Mouse (Mus musculus) stomach, embryonic 15.5 days (tissue): ENCODE data around the gene Tmprss6. TPM values are rescaled to one million over a fixed set of nuclear protein-coding genes. Genes with fewer than 3 reads are reported as not detected.

Experiments used
- ATAC-seq: fragments of 200-750 bp; cut with Nextera tagmentation; 2 replicates; pipeline ENCODE4 v1.8.0; 2017; ENCODE audit warnings: low read depth, moderate number of reproducible peaks, moderate TSS enrichment; ENCODE audit not compliant: insufficient read depth, low FRiP score
- H3K27ac ChIP-seq: fragments of 300-500 bp; sonication (generic); 2 replicates; pipeline ENCODE4 v1.5.1; 2015; ENCODE audit warnings: mild to moderate bottlenecking, inconsistent platforms
- H3K27me3 ChIP-seq: fragments of 300-500 bp; sonication (generic); replicated peaks from 2 replicates; pipeline ENCODE4 v1.6.1; 2015; ENCODE audit warnings: inconsistent platforms
- H3K36me3 ChIP-seq: fragments of 300-500 bp; sonication (generic); 2 replicates; pipeline ENCODE4 v1.6.1; 2015; ENCODE audit warnings: inconsistent platforms
- H3K4me1 ChIP-seq: fragments of 300-500 bp; sonication (generic); 2 replicates; pipeline ENCODE4 v1.6.1; 2015; ENCODE audit warnings: inconsistent platforms
- H3K4me2 ChIP-seq: fragments of 300-500 bp; sonication (generic); 2 replicates; pipeline ENCODE4 v1.6.1; 2015; ENCODE audit warnings: mild to moderate bottlenecking, inconsistent platforms
- H3K4me3 ChIP-seq: fragments of 300-500 bp; sonication (generic); replicated peaks from 2 replicates; pipeline ENCODE4 v1.5.1; 2015; ENCODE audit warnings: inconsistent platforms
- H3K9ac ChIP-seq: fragments of 300-500 bp; sonication (generic); 2 replicates; pipeline ENCODE4 v1.6.1; 2015; ENCODE audit warnings: inconsistent platforms
- H3K9me3 ChIP-seq: fragments of 300-500 bp; sonication (generic); 2 replicates; pipeline ENCODE4 v1.6.1; 2016; ENCODE audit warnings: inconsistent platforms
- WGBS: fragments of 180-500 bp; shearing (Covaris S2); methylation state at CpG from one replicate; pipeline ENCODE4 v1.1.7; 2015; 5-methylcytosine and 5-hydroxymethylcytosine counted together
- polyA plus RNA-seq: library from polyadenylated mRNA; unstranded; fragments of >200 nt; fragmentation: Nextera tagmentation; extraction: Ambion mirVana; gene quantifications from 2 replicates; pipeline ENCODE4 v1.2.1, GENCODE M21; 2015

Tmprss6 gene
- polyA plus RNA-seq, 1 experiment from 2014 or later: 1.8 TPM

DNA sequence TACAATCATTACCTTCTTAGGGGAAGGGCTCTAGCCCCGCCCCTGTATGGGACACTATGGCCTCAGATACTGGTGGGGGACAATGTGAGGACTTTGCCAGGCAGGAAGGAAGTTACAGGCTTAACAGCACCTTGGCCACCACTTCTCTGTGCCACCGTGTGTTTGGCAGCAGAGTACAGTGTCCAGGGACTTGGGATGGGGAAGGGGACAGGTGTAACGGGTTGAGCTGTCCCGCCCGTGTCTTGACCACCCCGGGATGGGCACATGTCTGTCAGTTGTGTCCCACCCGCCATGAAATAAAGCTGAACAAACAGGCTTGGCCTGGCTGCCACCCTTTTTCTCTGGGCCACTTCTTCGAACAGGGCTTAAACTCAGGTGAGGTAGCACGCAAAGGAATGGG lies 29.5 kb downstream of the Tmprss6 start:
- H3K36me3 ChIP-seq: peaks cover 6% of the 10 kb centered on the region; the same call in 1 of the 2 replicates
- 68% methylated on average over 9 of the region's 9 CpGs for WGBS
- H3K27ac ChIP-seq: no peak overlapping the region
- H3K4me1 ChIP-seq: peaks cover 22% of the 10 kb centered on the region
- H3K9ac ChIP-seq: no peak overlapping the region
- ATAC-seq: no peak
- no peaks in the 10 kb centered on the region for H3K9me3 ChIP-seq
- H3K4me2 ChIP-seq: no peak overlapping the region
- H3K27me3 ChIP-seq: no peaks in the 10 kb centered on the region
- no peak overlapping the region for H3K4me3 ChIP-seq

- Histone ChIP-seq H3K27ac (no peak overlapping the region), H3K9me3 (no peaks in the 10 kb centered on the region), H3K27me3 (no peaks in the 10 kb centered on the region), H3K4me2 (no peak overlapping the region), H3K9ac (no peak overlapping the region), H3K36me3 (peaks cover 6% of the 10 kb centered on the region; the same call in 1 of the 2 replicates), H3K4me1 (peaks cover 22% of the 10 kb centered on the region), H3K4me3 (no peak overlapping the region)
- WGBS: 54% methylated on average over 8 of the region's 8 CpGs
- no peak for ATAC-seq
These were observed 29.9 kb downstream of the Tmprss6 start for GRCm38 (mm10) chr15:78438505-78438904.

DNA sequence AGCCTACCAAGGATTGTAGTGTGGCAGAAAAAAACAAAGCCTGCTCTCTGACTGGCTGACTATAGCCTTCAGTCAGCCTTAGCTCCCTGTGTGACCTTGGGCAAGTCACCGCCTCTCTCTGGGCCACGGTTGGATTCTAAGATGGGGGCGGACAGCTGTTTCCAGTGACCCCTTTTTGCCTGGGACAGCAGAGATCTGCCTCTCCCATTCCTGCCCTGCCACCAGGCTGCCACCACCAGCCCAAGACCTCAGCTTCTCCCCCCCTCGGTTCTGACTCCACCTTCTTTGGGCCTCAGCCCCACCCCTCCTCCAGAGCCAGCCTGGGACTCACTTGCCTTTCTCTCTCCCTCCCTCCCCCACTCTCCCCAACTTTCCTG lies 30.4 kb downstream of the Tmprss6 start:
- no peak for ATAC-seq
- H3K4me2 ChIP-seq: peak overlapping the region; percentile 64

DNA sequence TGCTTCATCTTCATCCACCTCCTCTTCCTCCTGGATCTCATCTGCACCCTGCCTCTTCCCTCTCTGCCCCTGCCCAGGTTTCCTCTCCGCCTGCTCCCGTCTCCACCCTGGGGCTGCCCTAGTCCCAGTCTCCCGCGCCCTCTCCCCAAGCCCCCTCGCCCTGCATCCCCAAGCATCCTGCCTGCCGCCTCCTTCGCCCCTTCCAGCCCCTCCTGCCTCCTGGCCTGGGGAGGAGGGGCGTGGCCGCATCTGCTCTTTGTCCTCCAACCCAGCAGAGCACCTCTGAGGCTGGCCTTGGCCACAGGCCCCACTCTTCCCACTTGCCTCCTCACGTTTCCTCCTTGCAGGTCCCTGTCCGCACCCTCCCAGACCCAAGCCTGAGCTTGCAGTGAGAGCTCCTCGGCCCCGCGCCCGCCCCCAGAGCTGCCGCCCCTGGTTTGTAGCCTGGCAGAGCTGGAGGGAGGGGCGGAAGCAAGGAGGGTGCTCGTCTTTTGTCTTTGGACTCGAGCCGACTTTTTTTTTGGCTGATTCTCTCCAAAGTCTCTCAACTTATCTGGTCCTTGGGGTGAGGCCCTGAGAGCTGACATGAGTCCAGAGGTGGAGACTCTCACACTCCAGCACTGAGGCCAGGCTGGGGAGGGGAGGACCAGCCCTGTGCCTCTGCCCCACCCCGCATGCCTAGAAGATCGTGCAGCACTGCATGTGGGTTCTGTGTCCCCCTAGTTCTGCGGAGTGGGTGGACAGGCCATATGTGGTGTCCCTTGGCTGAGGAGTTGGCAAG lies 31.0 kb downstream of the Tmprss6 start:
- Histone ChIP-seq H3K27ac (peak overlapping the region; percentile 85), H3K9me3 (no peaks in the 10 kb centered on the region), H3K4me3 (peak overlapping the region; percentile 34), H3K4me1 (peaks cover 22% of the 10 kb centered on the region), H3K9ac (no peak overlapping the region), H3K27me3 (no peaks in the 10 kb centered on the region), H3K36me3 (peaks cover 6% of the 10 kb centered on the region; the same call in 1 of the 2 replicates), H3K4me2 (peak overlapping the region; percentile 64)
- ATAC-seq: peak; percentile 5; the same call in 1 of the 2 replicates
- WGBS: 17% methylated on average over 23 of the region's 23 CpGs

More for the DNA sequence above, 30.4 kb downstream of the Tmprss6 start:
- Histone ChIP-seq H3K36me3 (peaks cover 6% of the 10 kb centered on the region; the same call in 1 of the 2 replicates), H3K9ac (no peak overlapping the region), H3K4me1 (peaks cover 22% of the 10 kb centered on the region), H3K27ac (peak overlapping the region; percentile 85; the same call in 1 of the 2 replicates), H3K4me3 (no peak overlapping the region), H3K27me3 (no peaks in the 10 kb centered on the region), H3K9me3 (no peaks in the 10 kb centered on the region)
- WGBS: 48% methylated on average over 4 of the region's 4 CpGs

- H3K4me3 ChIP-seq: peak overlapping the region; percentile 34
- H3K9me3 ChIP-seq: no peaks in the 10 kb centered on the region
- peak; percentile 77 for ATAC-seq
- H3K27me3 ChIP-seq: no peaks in the 10 kb centered on the region
- peak overlapping the region; percentile 85 for H3K27ac ChIP-seq
- no peak overlapping the region for H3K9ac ChIP-seq
- peaks cover 6% of the 10 kb centered on the region; the same call in 1 of the 2 replicates for H3K36me3 ChIP-seq
- H3K4me1 ChIP-seq: peaks cover 22% of the 10 kb centered on the region
- WGBS: 9% methylated on average over 30 of the region's 32 CpGs
- peak overlapping the region; percentile 64 for H3K4me2 ChIP-seq
These were observed 31.8 kb downstream of the Tmprss6 start for GRCm38 (mm10) chr15:78436380-78437192.

GRCm38 (mm10) chr15:78435681-78436080 lies 32.8 kb downstream of the Tmprss6 start:
- Histone ChIP-seq H3K9ac (no peak overlapping the region), H3K4me2 (no peak overlapping the region), H3K27me3 (no peaks in the 10 kb centered on the region), H3K4me3 (no peak overlapping the region), H3K27ac (no peak overlapping the region), H3K4me1 (peaks cover 22% of the 10 kb centered on the region), H3K9me3 (no peaks in the 10 kb centered on the region), H3K36me3 (peaks cover 8% of the 10 kb centered on the region; the same call in 1 of the 2 replicates)
- no peak for ATAC-seq
- WGBS: 86% methylated on average over 11 of the region's 11 CpGs

DNA sequence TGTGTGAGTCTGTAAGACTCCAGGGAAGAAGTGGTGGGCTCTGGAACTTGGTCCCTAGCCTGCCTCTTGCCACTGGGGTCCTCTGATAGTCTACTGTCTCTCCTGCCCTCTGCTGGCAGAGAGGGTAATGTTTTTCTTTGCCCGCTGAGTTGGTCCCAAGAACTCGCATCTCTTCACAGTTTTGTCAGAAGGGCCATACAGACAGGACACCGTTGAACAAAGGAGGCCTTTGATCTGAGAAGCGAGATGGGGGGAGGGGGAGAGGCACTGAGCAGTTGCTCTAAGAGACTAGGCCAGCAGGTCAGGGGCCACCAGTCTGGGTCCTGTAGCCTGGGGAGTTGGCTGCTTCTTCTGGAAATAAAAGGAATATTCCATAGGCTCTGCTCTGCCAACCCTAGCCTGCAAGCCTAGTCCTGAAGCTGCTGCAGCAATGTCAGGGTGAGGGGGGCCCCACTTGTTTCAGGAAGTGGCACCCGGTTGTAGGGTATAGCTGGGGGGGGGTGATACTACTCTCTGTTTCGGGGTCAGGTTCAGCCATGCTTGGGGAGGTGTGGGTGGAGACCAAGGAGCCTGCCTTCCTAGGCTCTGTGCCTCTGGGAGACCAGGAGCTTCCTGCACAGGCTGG lies 33.4 kb downstream of the Tmprss6 start:
- WGBS: 34% methylated on average over 6 of the region's 6 CpGs
- Histone ChIP-seq H3K27ac (no peak overlapping the region), H3K9me3 (no peaks in the 10 kb centered on the region), H3K27me3 (no peaks in the 10 kb centered on the region), H3K36me3 (peaks cover 8% of the 10 kb centered on the region; the same call in 1 of the 2 replicates), H3K4me3 (no peak overlapping the region), H3K4me2 (no peak overlapping the region), H3K4me1 (peaks cover 22% of the 10 kb centered on the region), H3K9ac (no peak overlapping the region)
- ATAC-seq: no peak

DNA sequence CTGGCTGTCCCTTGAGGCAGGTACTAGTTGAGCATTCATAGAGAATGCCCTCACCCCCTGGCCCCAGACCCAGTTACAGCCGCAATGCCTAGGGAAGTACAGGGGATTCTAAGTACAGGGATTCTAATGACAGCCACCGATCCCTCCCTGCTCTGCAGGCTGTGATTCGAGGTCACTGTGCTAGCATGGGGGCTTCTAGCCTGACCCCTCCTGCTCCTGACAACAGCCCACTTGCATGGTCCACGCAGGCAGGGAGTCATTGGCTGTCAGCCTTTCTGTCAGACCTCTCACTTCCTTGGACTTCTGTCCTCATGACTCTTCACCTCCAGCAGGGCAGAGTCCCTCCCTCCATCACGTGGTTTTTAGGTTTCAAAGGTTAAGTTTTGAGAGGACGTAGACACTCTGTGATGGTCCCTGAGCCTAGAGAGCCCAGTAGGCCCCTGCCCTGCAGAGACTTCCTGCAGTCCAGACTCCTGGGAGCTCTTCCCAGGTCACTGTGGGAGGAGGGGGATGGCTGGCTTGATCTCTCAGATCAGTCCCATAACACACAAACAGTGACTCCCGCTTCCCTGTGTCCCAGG lies 36.8 kb downstream of the Tmprss6 start:
- no peak for ATAC-seq
- Histone ChIP-seq H3K9ac (no peak overlapping the region), H3K4me2 (no peak overlapping the region), H3K27ac (no peak overlapping the region), H3K4me1 (peaks cover 17% of the 10 kb centered on the region; the same call in 1 of the 2 replicates), H3K9me3 (no peaks in the 10 kb centered on the region), H3K27me3 (no peaks in the 10 kb centered on the region), H3K4me3 (no peak overlapping the region), H3K36me3 (peaks cover 8% of the 10 kb centered on the region; the same call in 1 of the 2 replicates)
- WGBS: 72% methylated on average over 7 of the region's 7 CpGs

DNA sequence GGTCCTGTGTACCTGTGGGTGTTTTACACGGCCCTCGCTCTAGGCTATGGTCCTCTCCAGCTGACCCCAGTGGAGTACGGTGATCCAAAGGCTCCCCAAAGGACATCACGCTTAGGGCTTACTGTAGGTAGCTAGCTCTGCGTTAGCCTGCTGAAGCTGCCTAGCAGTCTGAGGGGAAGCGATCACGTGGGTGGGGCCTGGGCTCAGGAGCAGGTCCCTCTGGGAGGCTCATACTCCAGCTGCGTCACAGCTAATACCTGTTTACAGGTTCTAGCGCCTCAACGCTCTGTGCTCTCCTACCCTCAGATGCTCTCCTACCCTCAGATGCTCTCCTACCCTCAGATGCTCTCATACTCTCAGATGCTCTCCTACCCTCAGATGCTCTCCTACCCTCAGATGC lies 37.6 kb downstream of the Tmprss6 start:
- Histone ChIP-seq H3K4me3 (no peak overlapping the region), H3K4me2 (no peak overlapping the region), H3K36me3 (peaks cover 8% of the 10 kb centered on the region; the same call in 1 of the 2 replicates), H3K4me1 (peaks cover 10% of the 10 kb centered on the region; the same call in 1 of the 2 replicates), H3K27me3 (no peaks in the 10 kb centered on the region), H3K9me3 (no peaks in the 10 kb centered on the region), H3K27ac (no peak overlapping the region), H3K9ac (no peak overlapping the region)
- ATAC-seq: no peak
- 85% methylated on average over 10 of the region's 10 CpGs for WGBS

DNA sequence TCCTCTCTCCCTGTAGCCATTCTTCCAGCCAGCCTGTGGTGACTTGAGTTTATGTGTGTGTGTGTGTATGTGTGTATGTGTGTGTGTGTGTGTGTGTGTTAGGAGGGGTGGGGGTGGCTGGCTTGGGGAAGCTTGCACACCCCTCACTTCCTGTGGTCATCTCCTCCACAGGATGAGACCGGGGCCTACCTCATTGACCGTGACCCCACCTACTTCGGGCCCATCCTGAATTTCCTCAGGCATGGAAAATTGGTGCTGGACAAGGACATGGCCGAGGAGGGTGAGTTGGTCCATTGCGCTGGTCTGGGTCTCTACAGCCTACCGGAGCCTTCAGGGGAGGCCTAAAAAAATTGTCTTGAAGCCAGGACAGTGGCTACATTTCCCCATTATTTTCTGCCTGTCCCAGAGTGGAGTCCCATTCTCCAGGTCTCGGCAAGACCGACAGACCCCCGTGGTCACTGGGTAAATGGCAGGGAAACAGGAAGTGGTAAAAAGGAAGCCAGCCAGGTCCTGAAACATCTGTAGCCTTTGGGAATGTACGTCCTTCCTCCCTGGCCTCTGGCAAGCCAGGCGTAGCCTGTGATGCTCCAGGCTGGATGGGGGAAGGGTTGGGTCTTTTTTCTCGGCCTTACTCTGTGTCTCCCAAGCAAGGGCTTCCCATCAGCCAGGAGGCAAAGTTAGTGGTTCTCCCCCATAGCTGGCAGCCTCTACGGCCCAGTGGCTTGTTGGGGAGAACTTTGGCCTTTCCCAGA lies 38.4 kb downstream of the Tmprss6 start:
- Histone ChIP-seq H3K27ac (peak overlapping the region; percentile 60; the same call in 1 of the 2 replicates), H3K4me3 (peak overlapping the region; percentile 71; the same call in 1 of the 2 replicates), H3K9ac (no peak overlapping the region)

DNA sequence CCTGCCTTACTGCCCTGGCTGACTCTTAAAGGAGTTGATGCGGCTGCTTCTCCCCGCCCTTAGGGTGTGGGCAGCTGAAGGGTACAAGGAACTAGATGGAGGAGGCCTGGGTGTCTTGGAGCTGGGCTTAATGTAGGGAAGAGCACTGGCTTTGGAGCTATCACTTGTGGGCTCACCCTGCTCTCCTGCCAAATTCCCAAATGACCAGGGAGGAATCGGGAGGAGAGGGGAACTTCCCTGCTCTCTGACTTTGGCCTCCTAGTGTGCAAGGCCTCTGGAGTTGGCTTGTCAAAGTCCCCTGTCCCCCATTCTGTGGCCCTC lies 39.3 kb downstream of the Tmprss6 start:
- WGBS: 10% methylated on average over 3 of the region's 3 CpGs
- H3K4me2 ChIP-seq: peak overlapping the region; percentile 79
- peak overlapping the region; percentile 49 for H3K9ac ChIP-seq
- peak overlapping the region; percentile 60 for H3K27ac ChIP-seq
- H3K4me3 ChIP-seq: peak overlapping the region; percentile 71
- H3K27me3 ChIP-seq: 0 out of 2 replicates have a peak, but pooled peaks cover 4% of the 10 kb centered on the region
- no peak for ATAC-seq
- no peaks in the 10 kb centered on the region for H3K9me3 ChIP-seq
- peaks cover 10% of the 10 kb centered on the region; the same call in 1 of the 2 replicates for H3K4me1 ChIP-seq
- H3K36me3 ChIP-seq: peaks cover 3% of the 10 kb centered on the region; the same call in 1 of the 2 replicates

More for the DNA sequence above, 38.4 kb downstream of the Tmprss6 start:
- H3K4me1 ChIP-seq: peaks cover 10% of the 10 kb centered on the region; the same call in 1 of the 2 replicates
- H3K4me2 ChIP-seq: peak overlapping the region; percentile 79
- no peak for ATAC-seq
- 73% methylated on average over 13 of the region's 13 CpGs for whole genome bisulfite sequencing
- H3K36me3 ChIP-seq: peaks cover 8% of the 10 kb centered on the region; the same call in 1 of the 2 replicates
- H3K9me3 ChIP-seq: no peaks in the 10 kb centered on the region
- no peaks in the 10 kb centered on the region for H3K27me3 ChIP-seq
